Mouse (Mus musculus) testis, adult 2 months (tissue): ENCODE data around the gene Kri1.

ENCODE experiments used
- CTCF ChIP-seq: fragments of 200-500 bp; IDR thresholded peaks from 2 replicates; pipeline ENCODE4 v1.5.1; 2012; ENCODE audit warnings: low read depth, mild to moderate bottlenecking, inconsistent platforms, low read length, moderate library complexity; ENCODE audit not compliant: control insufficient read depth, insufficient read depth, insufficient replicate concordance
- POLR2A ChIP-seq: fragments of 200-500 bp; IDR thresholded peaks from 2 replicates; pipeline ENCODE4 v1.6.1; 2012; ENCODE audit warnings: low read depth, mild to moderate bottlenecking, inconsistent platforms, low read length, moderate library complexity; ENCODE audit not compliant: control insufficient read depth

GRCm38 (mm10) chr9:21245113-21245487 is 42.7 kb downstream of the Kri1 start:
- TF ChIP-seq CTCF: no peak
- TF ChIP-seq POLR2A: no peak
